Mouse (Mus musculus) left cerebral cortex, adult 11 months (tissue): Measurements from ENCODE around the gene Limch1.

Source experiments
- DNase-seq: peaks from one replicate; pipeline ENCODE4 v3.0.0; 2022; ENCODE audit warnings: low spot score

Limch1 gene

DNA sequence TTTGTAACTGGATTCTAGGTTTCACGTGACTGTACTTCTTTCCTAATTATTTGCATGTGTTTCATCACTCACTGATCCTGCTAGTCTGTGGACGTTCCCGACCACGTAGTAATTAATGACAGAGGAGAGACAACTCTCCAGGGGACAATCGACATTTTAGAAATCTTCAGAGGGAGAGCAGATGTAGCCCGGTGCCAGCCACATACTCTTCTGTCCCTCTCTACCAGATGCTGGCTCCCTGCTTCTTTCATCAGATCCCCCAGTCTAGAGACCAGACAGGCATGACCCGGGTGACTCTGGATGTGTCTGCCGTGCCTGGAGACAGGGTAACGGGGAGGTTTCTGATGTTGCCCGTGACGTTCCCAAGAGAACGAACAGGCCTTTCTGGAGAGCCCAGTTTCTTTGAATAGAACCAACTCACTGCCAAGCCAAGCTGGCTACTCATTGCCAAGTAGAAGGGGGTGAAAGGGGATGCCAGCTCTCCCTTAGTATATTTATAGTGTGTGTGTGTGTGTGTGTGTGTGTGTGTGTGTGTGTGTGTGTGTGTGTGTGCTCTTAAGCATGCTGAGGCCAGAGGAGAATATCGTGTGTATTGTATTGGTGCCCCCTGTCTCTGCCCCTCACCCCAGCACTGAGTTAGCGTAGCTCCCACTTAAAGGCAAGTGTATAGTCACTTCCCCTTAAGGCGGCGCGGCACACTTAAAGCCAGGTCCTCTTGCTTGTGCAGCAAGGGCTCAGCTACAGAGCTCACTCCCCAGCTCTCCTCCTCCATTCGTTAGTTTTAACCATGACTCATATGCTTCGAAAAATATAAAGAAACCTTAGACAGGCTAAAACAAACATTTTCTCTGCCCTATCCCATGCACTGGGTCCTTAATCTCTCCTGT is 233.9 kb downstream of the Limch1 start:
- DNase-seq, result no peak

DNA sequence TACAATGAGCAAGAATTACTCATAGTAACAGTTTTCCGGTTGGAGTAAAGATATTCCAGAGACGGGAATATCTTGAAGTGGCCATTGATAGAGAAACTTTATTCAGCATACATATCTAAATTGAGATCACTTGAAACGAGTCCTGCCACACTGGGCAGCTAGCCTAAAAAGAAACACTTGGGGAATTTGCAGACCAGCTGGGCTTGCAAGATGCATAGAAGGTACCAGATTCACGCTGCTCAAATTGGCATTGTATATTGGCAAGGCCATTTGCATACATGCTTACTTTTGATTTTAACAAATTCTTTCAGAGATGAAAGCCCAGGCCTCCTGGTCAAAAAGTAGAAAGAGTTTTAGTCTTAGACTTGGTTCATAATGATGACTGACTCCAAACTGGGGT is 235.2 kb downstream of the Limch1 start:
- DNase-seq, result no peak

DNA sequence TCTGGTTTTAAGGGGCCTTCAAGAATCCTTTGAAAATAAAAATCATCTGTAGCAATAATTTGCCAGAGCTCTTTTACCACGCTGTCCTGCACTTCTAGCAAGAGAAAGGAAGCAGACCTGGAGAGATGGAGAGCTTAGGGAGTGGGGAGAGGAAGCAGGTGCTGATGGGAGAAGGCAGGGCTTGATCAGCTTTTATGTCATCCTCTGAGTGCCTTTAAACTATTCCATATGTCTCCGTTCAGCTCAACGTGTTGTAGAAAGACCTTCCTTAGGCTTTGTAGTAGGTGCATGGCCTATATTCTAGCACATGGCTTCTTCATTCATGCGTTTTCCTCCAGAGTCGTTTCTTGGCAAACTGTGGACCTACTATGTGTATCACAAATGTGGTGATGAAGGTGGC is 237.5 kb downstream of the Limch1 start:
- no peak for DNase-seq

DNA sequence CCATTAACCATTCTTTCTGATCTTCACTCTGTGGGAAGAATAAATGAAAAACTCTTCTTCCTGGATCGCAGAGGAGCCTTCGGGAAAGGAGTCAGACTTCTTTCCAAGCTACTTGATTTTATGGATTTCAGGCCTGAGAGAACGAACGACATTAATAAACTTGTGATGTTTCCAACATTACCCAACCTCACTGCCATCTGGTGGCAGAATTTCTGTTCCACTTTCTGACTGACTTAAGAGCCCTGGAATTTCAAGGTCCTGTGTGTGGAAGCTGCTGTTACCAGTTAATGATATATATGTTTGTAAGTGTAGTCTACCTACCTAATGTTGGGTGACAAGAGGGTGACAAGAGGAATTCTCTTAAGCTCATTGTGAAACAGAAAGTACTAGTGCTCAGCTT is 243.3 kb downstream of the Limch1 start:
- DNase-seq, result no peak

DNA sequence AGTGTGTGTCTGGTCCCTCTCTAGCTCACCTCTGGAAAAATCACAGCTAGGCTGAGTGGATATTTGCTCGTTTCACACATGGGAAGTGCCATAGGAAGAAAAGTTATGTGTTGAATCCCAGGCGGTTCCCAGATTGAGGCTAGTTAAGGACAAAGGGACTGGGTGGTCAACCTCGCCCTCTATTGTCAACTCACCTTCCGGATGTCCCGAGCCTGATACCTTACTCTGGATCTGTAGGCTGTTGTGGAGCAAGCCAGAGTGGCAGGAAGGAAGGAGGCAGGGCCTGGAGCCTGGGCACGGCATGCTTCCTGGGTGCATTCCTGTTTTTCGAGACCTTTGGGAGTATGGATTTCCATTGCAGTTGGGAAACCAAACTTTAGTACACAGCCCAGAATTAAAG is 243.9 kb downstream of the Limch1 start:
- DNase-seq, result no peak

DNA sequence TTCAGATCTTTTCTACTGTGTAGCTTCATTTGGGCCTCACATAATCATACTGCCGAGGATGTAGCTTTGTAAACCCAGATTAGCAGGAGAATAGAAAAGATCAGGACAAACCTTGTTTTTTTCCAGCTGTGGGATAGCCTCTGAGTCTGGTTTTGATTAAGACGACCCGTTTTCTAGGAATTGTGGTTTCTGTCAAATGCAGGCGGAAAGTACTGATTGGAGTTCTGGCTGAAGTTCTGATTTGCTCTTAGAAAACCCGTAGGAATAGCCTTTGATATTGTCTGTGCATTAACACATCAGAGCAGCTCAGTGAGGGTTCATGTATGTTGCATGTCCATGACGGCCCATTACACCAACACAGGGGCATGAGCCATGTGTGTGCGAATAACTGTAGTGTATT is 246.8 kb downstream of the Limch1 start:
- DNase-seq, result no peak

DNA sequence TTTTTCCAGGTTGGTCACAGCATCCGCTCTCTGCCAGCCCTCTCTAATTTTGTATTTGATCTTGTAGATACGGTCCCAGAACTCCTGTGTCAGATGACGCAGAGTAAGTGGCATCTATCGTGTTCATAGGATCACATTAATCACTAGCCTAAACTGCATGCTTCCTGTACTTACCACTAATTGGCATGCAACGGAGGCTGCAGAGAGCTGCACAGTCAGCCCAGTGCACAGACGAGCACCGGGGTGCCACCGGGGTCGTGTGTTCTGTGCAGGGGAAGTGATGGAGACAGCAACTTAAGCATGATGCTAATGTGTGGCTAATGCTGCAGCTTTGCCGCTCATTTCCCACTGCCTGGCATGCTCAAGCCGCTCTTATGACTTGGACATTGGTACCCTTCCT is 247.4 kb downstream of the Limch1 start:
- DNase-seq, result no peak

DNA sequence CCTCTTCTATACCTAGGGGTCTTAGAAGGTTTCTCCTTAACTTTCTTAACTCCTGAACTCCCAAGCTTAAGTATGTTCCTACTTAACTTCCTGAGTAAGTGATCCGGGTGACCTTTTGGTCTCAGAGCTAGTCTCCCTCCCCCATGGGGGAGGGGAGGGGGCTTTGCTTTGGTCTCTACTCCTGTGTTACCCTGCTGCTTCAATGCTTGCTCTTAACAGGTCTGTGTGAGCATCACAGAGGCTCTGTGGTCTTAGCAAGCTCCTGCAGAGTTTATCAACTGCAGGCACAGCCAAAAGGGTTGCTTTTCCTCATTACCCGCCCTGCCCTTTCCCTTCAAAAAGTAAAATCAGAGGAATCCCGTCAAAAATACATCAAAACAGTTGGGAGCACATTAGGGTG is 250.5 kb downstream of the Limch1 start:
- DNase-seq, result no peak

DNA sequence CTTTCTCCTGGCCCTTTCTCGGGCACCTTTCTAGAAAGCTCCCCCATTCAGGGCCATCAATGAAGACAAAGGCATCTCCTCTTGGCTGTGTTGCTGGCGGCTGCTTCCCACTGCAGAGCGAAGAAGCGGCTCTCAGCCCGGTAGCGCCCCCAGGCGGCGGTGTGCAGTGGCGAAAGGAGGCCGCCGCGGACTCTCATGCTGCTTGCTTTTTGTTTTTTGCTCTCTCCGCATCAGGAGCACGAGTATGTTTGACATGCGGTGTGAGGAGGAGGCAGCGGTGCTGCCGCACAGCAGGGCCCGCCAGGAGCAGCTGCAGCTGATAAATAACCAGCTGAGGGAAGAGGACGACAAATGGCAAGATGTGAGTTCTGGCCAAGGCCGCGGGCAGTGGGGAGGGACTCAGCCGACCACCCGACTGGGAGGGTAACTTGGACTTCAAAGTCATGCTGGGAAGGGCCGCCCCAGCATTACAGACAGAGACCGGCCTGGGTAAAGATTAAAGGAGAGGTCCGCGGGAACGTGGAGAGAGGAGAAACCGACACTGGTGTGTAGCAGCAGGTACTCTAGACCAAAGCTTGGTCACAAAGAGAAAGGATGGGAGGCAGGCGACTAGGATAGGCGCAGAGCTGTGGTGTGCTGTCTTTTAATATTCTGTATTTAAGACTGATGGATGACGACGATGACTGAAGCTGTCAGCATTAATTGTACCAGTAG is 251.4 kb downstream of the Limch1 start:
- DNase-seq, result peak; percentile 67

DNA sequence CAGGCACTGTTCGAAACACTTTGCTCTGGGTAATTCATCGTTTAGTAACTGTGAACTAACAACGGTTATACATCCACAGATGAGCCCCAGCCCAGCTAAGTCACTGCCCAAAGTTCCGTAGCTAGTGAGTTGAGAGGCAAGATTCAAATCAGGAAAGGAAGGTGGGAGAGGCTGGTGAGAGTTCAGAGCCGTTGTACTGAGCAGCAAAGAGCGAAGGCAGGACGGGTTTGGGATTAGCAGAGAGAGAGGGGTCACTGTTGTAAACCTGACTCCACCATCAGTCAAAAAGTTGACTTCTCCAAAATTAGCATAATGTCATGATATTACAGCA is 251.9 kb downstream of the Limch1 start:
- DNase-seq, result no peak

DNA sequence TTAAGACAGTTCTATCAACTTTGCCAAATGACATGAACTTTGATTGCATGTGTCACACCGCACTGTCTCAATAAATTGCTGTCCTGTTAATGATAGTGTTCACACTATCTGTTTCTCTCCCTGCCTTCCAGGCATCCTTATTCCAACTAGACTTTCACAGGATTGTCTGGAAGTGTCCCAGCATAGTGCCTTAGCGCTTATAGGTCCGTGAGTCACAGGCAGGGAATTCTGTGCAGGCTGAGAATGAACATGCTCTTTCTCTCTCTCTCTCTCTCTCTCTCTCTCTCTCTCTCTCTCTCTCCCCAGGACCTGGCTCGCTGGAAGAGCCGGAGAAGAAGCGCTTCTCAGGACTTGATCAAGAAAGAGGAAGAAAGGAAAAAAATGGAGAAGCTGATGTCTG is 252.7 kb downstream of the Limch1 start:
- no peak for DNase-seq

DNA sequence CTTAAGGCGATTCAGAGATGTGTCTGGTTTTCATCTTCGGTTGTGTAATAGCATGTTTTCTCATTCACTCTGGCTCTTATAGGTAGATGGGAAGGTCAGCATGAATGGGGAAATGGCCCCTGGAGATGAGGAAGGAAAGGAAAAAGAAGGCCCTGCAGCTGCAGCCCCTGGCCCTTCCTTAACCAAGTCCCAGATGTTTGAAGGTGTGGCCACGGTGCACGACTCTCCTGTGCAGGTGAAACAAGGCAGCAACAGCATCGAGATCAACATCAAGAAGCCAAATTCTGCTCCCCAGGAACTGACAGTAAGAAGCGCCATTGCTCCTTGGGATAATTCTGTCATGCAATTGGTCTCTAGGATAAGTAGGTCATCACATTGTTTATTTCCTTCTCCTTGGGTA is 256.7 kb downstream of the Limch1 start:
- no peak for DNase-seq

DNA sequence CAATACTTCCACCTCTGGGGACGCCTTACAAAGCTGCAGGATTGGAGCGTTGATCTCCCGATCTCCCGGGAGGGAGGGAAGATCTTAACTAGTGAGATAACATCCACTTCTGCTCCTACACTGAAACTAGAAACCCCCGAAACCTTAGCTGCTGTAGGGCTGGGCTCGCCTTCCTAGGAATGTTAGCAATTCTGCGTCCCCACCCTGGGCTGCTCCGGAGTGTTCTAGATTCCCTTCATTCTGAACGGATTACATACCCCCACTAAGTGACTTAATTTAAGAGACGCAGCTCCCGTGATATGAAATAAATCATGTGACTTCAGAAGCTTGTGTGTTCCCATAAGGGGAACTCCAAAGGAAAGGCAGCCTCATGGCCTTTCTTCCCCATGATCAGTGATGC is 259.0 kb downstream of the Limch1 start:
- DNase-seq, result no peak

DNA sequence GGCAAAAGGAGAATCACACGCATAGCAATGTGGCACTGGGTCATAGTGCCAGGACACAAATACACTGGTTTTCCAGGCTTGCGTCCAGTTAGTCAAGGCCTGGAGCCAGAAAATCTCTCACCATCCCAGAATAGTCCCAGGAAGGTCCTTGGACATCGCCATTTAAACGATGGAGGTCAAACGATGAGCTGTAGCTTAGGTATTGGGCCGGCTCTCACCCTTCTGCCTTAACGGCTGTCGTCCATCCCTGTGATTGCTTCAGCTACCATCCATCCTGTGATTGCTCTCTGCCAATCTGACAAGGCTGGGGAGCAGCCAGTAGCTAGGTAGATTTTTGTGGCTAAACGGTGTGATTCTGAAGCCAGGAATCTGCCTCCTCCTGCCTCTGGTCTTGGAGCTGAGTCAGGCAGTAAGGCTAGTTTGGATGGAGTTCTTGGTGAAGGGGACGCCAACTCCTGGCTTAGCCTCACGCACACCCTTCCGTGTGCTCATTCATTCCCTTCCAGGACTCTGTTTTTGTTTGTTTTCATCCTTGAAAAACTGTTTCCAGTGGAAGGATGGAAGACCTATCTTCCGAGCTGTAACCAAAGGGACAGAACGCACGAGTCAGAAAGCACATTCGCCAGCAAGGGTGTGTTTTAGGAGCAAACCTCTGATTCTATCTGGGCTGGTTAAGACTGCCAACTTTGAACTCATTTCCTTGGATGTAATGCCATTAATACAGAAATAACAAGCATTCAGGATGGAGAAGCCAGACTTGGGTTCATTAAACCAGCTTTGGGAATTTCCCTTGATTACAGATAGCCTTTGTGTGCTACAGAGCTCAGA is 265.6 kb downstream of the Limch1 start:
- no peak for DNase-seq

DNA sequence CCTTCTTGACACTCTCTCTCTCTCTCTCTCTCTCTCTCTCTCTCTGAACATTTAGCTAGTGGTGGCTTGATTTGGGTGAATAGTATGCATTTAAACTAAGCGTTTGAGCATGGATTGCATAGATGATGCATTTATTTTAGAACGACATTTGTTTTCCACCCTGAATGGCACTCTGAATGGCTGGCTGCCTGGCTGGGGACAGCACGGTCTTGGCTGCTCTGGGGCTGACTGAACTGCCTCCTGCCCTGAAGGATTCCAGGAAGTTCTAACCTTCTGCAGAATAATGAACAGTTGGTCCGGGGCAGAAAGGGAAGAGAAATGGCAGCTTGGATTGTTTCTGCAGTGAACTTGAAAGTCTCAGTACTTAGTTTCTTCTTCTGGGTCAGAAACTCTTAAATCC is 266.4 kb downstream of the Limch1 start:
- DNase-seq, result no peak

DNA sequence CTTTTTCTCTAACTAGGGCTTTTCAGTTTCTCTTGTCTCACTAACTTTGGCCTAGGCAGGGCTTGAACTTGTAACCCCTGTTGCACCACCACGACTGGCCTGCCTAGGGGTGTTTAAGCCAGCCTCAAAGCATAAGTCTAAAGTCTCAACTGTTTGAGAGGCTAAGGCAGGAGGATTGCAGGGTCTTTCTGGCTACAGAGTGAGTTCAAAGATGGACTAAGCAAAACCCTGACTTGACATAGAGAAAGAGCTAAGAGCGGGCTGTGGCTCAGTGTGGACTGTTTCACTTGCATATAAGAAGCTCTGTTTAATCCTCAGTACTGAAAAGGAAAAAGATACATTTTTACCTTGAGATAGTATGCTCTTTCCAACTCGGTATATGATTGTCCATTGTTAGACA is 268.3 kb downstream of the Limch1 start:
- no peak for DNase-seq

DNA sequence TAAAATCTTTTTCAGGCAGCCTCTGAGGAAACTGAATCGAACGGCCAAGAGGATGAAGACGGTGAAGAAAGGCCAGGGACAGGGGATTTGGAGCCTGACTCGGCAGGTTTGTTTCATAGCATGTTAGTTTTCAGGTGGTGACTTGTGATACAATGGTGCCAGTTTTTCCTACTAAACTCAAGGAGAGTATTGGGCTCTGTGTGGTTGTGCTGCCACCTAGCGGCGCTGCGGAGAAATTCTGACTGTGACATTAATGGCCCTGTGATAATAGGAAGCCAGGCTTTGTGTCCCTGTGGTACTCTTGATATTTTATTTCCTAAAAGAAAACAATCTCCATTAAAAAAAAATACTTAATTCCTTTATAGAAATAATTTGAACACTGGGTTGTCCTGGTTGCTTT is 270.8 kb downstream of the Limch1 start:
- peak; percentile 55 for DNase-seq

DNA sequence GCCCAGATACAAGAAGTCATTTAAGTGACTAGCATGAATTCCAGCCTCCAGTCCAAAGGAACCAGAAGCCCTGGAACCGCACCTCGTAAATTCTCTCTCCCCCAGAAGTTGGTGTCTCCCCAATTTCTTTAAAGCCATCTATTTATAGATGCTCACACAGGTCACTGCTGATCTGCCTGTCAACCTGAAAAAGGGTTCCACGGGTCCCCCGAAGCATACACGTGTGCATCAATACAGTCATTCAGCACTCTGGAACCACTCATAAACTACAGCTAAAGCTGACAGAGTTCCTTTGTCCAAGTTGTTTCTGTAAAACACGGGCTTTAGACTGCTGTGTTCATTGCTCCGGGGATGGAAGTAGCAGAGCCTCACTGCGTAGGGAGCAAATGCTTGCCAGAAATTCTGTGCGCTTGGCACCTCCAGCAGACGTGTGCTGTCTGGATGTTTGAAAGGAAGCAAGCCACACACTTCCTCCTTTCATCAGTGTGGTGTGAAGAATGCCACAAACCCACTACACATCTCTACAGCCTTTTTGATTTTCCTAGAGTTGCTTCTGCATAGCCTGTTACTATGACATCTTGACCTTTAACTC is 278.9 kb downstream of the Limch1 start:
- DNase-seq, result no peak

DNA sequence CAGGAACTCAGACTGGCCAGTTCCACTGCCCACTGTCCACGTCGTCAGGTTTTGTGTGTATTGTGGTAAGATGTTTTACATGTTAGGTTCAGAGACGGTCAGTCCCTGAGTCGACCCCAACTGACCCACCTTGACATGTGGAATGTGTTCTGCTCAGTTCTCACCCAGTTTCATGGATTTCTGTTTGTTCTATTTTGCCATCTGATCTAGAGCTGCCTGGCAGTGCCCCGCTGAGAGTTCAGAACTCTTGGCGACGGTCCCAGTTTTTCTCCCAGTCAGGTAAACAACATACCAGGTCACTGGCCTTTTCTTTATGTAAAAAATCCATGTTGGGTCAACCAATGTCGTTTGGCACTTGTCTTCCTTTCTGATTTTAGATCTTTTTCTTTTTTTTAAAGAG is 279.5 kb downstream of the Limch1 start:
- DNase-seq, result no peak

DNA sequence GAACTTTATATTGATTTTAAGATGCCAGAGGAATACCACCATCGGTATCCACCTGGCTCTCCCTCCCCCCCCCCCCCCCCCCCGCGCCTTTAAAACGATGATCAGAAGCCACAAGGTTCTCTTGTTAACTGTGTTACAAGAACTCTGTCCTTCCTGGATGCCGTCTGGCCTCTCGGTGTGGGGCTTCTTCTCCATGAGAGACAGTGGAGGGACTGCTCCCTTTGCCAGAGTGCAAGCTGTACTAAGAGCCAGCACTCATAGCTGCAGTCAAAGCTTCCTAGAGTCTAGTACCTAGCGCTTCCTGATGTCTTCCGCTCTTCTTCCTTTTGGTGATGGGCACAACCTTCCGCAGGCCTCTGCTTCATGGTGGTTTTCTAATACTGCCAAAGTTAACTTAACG is 280.0 kb downstream of the Limch1 start:
- DNase-seq, result no peak

DNA sequence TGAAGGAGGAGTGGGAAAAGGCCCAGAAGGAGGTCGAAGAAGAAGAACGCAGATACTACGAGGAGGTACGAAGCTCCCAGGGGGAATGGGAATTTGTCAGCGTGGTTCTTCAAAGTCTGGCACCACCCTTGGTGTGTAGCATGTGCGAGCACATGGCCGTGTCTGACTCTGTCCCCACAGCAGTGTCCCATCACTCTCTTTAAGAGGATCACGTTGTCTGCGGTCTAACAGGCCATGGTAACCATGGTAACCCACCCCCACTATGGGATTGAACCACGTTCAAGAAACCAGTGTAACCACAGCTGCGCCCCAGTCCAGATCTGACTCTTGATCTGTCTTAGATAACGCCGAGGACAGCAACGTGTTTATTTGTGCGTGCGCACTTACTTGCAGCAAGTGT is 283.2 kb downstream of the Limch1 start:
- DNase-seq, result no peak

DNA sequence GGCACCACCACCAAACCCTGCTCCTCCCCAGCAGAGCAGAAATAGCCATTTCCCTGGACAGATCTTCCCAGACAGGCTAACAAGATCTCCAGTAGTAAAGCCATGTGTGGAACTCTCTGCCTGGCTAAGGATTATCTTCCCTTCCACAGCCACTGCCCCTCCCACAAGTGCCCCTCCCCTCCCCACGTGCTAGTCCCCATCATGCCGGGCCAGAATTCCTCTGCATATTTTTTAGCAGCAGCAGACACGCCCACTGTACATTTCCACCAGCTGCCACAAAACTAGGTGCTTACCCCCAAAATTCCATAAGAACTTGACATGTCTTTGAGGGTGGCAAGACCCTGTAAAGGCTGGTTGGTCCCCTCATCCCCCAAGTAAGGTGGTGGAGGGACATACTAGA is 284.3 kb downstream of the Limch1 start:
- DNase-seq, result no peak

DNA sequence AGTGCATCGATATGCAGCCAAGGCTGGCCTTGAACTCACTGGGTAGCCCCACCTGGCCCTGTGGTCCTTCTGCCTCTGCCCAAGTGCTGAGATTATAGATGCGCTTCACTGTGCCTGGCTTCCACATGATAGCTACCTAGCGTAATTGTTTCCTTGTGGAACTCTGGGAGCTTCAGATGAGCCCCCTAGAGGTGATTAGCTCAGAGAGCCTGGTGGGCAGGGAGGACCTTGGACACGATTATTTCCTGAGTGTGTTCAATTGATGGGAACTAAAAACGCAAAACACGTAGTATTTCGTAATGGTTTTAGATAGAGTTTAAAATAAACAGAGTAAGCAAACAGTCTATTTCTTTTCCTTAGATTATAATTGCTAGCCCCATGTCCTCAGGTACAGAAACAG is 287.0 kb downstream of the Limch1 start:
- no peak for DNase-seq
